Mouse (Mus musculus) thymus, postnatal 10 days (tissue): Measurements from ENCODE around the gene 1810009A15Rik.
"Not testable (repeated sequence)": the region's sequence is repeated elsewhere in the genome, so short reads cannot be mapped to it uniquely, and the experiment has no call there.

Experiments
- DNase-seq, 2 experiments: peaks; one replicate each; pipeline ENCODE4 v3.0.0; 2021; ENCODE audit warnings: low spot score in 2 of 2

1810009A15Rik gene

DNA sequence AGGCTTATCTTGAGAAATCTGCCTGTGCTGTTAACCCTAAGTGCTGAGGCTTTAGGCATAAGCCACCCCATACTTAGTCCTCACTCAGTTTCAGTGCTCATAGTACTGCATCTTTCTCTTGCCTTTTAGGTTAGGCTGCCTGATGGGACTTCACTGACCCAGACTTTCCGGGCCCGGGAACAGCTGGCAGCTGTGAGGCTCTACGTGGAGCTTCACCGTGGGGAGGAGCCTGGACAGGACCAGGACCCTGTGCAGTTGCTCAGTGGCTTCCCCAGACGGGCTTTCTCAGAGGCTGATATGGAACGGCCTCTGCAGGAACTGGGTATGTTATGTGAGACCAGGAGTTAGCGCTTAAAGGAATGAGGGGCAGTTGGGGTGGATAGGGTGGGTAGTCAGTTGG is 13.6 kb upstream of the 1810009A15Rik start:
- DNase-seq: no peak

DNA sequence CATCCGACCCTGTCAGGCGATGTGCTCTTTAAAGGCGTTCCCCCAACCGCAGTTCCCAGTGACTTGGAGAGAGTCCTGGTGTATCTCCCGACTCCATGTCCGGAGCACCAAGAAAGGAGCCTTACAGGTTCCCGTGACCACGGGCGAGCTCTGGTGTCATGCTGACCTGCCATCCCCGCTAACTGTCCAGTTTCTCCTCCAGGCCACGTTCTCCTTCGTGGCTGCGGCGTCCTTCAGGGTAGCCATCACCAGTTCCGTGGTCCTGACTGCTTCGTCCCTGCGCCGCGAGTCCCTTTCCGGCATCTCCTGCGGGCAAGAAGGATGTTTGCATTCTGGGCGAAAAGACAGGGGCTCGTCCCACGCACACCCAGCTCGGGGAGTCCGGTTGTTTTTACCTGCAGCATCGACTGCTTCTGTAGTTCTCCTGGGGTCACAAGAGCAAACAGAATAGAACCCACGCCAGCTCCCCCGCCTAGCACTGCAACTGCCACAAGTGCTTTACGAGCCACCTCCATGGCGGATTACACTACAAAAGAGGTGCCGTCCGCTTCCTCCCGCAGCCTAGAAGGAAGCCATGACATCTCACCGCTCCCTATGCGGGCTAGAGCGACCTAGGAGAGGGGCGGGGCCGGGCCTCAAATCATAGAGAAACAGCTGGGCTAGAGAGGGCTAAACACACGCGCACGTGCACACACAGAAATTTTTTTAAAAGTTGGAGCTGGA is 8.2 kb upstream of the 1810009A15Rik start, which contains the start of gene Uqcc3:
Gene Uqcc3, minus strand, starts transcription at position 613 of the 723 bp plus-strand sequence.
- DNase-seq: peak; percentile 88

DNA sequence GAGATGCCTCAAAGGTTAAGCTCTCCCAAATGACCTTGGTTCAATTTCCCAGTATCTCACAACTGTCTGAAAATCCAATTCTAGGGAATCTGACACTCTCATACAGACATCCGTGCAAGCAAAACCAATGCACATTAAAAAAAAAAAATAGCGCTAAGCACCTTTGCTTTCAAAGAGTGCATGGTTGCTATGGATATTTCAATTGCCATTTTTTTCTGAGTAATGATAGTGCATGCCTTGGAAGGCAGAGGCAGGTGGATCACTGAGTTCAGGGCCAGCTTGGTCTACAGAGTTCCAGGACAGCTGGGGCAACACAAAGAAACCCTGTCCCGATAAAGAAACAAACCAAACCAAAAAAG is 7.6 kb upstream of the 1810009A15Rik start:
- no peak for DNase-seq

DNA sequence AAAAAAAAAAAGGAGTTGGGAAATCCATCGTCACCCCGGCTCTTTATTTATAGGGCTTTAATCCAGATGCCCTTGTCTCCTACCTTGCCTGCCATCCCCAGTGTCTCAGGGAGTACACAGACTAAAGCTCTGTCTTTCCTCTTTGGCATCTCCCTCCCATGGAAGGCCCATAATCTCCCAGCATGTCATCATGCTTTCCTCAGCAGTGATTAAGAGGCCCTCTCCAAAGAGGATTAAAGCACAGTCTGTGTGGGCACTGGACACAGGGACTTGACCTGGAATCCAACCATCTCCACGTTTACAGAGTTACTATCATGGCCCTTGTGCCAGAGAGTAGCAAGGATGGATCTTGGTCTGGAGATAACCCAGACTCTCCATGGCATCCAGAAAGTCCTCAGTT is 5.0 kb upstream of the 1810009A15Rik start, which contains the start of the genes Lbhd1 and Gm49403:
Gene Lbhd1, plus strand, starts transcription at position 117 of the 400 bp plus-strand sequence.
Gene Gm49403, plus strand, starts transcription at position 315 of the 400 bp plus-strand sequence.
- no peak for DNase-seq

DNA sequence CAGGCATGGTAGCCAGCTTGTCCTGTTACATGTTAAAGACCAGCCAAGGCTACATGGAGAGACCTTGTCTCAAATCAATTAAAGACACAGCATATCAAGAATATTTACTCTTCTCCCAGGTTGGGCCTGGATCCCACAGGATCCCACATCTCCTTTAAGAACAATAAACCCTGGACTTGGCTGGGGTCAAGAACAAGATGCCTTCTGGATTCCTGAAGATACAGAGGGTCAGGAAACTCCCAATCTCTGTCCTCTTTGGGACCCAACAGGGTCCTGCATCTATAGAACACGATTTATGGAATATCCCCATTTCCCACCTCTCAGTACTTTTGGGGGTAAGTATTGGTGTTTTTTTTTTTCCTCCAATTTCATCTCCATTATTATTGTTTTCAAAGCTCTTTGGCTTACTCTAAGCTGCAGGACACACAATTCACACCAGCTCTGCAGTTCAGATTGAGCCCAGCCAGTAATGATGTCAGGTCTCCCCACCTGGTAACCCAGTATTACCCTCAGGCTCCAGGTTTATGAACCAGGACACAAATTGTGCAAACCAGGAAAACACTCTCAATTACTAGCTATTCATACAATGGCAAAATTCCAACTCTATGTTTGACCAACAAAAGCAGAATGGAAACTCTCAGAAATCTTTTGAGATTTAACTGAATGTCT is 1.6 kb upstream of the 1810009A15Rik start:
- DNase-seq: no peak

DNA sequence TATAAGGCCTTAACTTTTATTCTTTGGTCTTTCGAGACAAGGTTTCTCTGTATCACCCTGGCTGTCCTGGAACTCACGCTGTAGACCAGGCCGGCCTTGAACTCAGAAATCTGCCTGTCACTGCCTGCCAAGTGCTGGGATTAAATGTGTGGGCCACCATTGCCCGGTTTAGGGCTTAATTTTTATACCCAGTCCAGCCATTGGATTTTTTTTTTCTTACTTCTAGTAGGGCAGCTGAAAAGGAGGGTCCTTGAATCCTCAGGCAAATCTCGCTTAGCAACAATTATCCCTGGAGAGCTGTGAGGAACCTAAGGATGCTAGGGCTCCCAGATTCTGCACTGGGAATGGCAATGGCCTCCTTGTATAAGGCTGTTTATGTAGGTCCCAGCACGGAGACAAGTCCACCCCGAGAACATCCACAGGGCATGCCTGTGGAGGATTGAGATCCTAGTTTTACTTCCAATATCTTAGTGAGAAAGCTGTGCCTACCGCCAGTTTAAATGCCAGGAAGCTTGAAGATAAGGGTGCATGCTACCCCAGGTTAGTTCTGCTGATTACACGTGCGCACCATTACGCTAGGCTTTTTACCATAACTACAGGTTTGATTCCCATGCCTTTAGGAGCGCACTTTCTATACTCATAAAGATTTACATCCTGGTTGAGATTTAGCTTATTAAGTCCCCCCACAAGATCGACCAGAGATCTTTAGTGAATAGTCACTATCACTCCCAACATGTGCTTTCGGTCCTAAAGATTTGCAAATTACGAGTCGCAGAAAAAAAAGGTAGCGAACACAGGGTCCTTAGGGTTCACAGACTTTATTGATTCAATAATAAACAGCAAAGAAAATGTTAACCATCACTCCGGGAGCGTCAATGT is 829 bp upstream of the 1810009A15Rik start:
- no peak for DNase-seq

DNA sequence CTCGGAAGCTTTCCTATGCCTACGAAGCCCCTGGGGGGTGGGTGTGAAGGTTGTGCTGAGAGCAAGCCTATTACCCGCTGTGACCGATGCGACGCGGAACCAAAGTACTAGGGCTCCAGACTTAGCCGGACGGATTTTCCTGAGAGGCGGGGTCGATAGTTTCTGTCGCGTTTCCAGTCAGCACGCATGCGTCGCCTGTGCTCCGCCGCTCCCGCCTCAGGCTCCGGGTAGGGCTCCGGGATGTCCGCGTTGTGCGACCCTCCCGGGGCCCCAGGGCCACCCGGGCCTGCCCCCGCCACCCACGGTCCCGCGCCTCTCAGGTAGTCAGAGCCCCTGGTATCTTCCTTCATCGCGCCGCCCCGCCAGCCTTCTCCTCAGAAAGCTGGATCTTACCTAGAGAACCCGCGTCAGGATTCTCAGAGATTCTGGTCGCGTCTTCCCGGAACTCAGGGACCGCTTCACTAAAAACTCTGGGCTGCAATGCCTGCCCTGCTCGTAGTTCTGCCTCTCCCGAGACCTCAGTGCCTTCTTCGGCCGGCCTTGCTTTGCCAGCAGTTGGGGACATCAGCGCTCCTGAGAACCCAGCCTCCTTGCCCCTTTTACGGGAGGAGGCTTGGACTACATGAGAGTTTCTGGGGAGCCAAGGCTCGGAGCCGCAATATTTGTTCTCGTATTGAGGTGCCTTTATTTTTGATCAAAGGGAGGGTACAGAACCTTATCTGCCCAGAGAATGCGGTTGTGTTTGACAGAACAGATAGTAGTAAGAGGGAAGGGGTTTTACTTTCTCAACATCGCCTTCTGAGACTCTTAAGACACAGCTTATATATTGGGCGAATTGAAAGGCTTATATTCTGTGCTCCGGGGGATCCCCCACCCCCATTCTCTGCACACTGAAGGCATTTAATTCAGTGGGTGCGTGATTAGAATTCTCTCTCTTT is 4.4 kb downstream of the 1810009A15Rik start, which contains the start of gene Ints5:
Gene Ints5, plus strand, starts transcription at position 177 of the 938 bp plus-strand sequence.
- peak; percentile 73 to 83 for DNase-seq

DNA sequence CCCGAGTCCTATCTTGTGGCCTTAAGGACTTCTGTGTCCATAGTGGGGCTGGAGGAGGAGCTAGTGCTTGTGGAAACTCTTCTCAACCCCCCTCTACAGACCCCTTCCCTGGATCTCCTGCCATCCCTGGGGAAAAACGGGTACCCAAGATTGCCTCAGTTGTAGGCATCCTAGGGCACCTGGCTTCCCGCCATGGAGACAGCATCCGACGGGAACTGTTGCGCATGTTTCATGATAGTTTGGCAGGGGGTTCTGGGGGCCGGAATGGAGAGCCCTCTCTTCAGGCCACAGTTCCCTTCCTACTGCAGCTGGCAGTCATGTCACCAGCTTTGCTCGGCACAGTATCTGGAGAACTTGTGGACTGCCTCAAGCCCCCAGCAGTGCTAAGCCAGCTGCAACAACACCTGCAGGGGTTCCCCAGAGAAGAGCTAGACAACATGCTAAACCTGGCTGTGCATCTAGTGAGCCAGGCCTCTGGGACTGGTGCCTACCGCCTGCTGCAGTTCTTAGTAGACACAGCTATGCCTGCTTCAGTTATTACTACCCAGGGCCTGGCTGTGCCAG is 6.8 kb downstream of the 1810009A15Rik start:
- no peak for DNase-seq

DNA sequence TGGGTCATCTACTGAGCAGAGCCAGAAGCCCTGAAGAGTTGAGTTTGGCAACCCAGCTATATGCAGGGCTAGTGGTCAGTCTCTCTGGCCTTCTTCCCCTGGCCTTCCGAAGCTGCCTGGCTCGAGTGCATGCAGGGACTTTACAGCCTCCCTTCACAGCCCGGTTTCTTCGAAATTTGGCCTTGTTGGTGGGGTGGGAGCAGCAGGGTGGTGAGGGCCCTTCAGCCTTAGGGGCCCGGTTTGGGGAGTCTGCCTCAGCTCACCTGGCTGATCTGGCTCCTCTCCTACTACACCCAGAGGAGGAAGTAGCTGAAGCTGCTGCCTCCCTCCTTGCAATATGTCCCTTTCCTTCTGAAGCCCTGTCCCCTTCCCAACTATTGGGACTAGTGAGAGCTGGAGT is 7.6 kb downstream of the 1810009A15Rik start:
- not testable (repeated sequence) for DNase-seq

DNA sequence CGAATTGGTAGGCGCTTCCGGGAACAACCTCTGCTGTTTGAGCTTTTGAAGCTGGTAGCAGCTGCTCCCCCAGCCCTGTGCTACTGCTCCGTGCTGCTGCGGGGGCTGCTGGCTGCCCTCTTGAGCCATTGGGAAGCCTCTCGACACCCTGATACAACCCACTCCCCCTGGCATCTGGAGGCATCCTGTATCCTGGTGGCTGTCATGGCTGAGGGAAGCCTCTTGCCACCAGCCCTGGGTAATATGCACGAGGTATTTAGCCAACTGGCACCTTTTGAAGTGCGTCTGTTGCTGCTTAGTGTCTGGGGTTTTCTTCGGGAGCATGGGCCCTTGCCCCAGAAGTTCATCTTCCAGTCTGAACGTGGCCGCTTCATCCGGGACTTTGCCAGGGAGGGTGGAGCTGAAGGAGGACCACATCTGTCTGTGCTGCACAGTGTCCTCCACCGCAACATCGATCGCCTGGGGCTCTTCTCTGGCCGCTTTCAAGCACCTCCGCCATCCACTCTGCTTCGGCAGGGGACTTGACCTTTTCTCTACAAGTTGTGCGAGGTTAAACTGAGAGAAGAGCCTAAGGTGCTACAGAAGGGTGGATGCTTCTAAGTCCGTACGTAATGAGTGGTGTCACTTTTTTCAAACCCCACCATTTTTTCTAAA is 8.7 kb downstream of the 1810009A15Rik start:
- not testable (repeated sequence) for DNase-seq

DNA sequence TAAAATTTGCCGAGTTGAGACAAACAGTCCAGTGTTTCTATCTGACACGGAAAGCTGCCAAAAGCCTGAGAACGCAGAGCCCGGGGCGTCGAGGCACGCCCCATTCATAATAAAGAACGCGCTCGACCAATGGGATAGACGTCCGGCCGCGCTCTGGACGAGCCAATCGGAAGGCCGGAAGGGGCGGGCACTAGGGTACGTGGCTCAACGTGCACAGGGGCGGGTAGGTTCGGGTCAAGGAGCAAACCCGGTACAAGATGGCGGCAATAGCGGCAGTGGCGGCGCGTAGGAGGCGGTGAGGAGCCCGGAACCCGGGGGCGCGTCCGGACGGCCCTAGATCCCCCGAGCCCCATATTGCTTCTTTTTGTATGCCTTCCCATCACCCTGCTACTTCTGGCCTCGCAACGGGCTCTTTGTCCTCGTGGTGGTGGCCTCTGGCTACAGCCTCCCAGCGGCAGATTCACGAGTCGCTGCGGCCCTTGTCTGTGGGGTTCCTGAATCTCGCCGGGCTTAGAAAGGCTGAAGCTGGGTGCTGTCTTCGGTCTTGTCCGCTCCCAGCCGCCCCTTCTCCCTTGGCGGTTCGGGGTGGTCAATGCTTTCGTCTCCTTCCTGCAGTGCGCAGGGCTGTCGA is 9.3 kb downstream of the 1810009A15Rik start, which contains the start of gene Ganab:
Gene Ganab, plus strand, starts transcription at position 207 of the 631 bp plus-strand sequence.
- DNase-seq: peak; percentile 90 to 92

DNA sequence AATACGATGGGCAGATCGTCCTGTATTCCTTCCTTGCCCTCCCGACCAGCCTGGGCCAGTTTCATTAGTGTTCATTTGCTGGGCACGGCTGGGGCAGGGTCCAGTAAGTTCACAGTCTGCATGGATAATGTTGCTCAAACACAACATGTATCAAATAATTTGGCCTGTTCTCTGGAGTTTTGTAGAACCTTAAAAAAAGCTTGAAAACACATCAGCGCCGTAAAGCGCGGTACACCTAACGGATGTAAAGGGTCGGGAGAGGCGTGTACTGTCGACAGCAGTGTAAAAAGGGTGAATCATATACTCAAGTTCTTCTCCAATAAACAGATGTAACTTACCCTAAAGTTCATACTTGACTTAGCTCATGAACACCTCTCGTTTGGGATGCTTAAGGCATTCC is 9.9 kb downstream of the 1810009A15Rik start:
- no peak for DNase-seq

DNA sequence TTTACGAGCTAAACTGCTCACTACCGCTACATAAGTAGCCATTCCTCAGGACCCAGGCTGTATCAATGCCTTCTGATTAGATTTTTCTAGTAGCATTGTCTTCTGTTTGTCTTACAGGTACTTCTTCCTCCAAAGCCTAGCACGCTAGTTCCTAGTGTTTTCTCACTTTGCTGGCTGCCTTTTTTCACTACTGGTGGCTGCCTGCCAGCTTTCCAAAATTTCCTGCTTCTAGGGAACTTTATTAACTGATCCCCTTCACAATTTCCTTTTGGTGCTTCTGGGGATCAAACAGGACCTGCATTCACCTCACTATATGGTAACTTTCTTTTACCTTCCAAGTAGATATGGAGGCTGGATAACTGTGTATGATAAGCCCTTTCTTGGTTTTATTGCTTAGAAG is 10.4 kb downstream of the 1810009A15Rik start:
- no peak for DNase-seq

DNA sequence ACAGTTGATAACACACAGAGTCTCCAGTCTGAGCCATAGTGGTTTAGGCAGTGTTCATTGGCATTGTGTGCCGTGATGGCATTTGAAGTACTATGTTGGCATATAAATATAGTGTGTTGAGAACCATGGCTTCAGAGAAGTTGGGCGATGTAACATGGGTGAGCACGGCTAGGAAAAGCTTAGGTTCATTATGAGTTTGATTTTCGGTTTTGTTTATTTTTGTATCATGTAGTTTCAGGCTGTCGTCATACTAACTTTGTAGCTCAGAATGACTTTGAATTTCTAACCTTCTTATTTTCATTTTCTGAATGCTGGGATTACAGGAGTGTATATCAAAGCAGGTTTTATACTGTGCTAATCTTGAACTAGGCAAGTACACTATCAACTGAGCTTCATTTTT is 14.8 kb downstream of the 1810009A15Rik start:
- no peak for DNase-seq

DNA sequence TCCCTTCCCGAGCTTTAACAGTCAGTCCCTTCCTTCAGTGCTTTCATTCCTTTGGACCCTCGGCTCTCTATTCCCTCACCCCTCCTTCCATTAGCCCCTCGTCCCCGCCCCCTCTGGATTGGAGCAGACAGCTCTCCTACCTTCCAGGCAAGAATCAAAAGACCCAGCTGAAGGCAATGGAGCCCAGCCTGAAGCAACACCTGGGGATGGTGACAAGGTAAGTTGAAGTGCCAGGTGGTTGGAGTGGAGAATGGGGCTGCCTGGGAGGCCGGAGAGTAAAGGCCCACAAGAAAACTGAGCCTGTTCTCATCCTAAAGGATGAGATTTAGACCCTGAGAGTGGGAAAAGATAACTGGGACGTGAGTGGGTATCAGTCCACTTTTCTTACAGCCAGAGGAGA is 19.9 kb downstream of the 1810009A15Rik start:
- DNase-seq: no peak

DNA sequence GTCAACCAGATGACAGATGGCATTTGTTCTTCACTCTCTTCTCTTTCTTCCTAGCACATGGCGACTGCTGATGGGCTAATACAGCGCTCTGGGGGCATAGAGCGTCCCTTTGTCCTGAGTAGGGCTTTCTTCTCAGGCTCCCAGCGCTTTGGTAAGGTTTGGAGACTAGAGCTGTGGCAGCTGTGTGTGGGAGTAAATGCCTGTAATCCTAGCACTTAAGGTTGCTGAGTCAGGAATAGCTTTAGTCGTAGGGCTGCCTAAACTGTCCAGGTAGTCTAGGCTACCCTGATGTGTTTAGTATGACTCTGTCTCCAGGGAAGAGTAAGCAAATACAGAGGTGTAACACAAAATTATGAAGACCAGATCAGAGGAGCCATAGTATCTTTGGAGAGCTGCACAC is 23.2 kb downstream of the 1810009A15Rik start:
- no peak for DNase-seq

DNA sequence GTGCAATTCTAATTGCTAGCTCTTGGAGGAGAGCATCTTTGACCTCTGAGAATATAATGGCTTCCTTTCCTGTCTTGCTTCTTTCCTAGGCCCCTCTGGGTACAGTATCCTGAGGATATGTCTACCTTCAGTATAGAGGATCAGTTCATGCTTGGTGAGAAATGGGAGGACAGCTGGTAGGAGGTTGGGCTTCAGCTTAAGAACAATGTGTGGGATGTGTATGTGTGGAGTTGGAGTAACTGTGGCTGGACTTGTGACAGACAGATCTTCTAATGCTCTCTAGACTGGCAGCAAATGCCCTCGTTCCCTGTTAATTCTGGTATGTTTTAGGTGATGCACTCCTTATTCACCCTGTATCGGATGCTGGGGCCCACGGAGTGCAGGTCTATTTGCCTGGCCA is 25.6 kb downstream of the 1810009A15Rik start:
- DNase-seq: no peak

DNA sequence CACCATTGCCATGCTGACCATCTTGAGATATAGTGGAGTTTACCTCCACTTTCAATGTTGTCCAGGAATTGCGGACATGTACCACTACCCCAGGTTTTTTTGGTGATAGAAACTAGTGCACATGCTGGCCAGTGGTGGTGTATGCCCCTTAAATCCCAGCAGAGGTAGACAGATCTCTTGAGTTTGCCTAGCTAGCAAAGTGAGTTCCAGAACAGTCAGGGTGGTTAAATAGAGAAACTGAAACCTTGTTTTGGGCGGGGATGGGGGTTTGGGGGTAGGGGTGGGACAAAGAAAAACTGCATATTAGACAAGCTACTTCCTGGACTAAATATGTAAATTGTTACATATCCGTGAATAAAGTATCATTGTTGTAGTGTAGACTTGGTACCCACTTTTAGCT is 30.3 kb downstream of the 1810009A15Rik start:
- no peak for DNase-seq

DNA sequence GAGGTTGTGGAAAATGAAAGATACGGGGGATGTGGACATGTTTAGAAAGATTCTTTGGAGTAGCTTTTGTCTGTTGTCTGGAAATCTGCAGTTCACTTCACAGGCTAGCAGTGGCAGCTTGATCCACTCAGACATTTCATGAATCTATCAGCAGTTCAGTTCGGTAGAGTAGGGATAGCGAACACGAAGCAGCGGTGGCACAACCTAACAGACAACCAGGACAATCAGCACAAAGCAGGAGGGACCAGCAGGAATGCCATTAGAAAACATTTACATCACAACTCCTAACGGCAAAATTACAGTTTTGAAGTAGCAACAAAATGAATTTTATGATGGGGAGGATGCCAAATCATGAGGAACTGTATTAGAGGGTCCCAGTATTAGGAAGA is 31.0 kb downstream of the 1810009A15Rik start:
- DNase-seq: no peak
